Mouse (Mus musculus) neural tube, embryonic 13.5 days (tissue): ENCODE measurements around the gene Mpp3. TPM values are rescaled to one million over a fixed set of nuclear protein-coding genes. Genes with fewer than 3 reads are reported as not detected.
A peak's percentile ranks its signal among the peaks of the same experiment; 100 is the strongest.

Source experiments
- ATAC-seq: fragments of 200-750 bp; cut with Nextera tagmentation; 2 replicates; pipeline ENCODE4 v1.8.0; 2017; ENCODE audit warnings: low read depth, mild to moderate bottlenecking, moderate TSS enrichment, moderate library complexity
- H3K27ac ChIP-seq: fragments of 300-500 bp; sonication (generic); replicated peaks from 2 replicates; pipeline ENCODE4 v1.5.1; 2015; ENCODE audit warnings: moderate library complexity, mild to moderate bottlenecking, inconsistent platforms
- H3K27me3 ChIP-seq: fragments of 300-500 bp; sonication (generic); 2 replicates; pipeline ENCODE4 v1.6.1; 2015; ENCODE audit warnings: mild to moderate bottlenecking, inconsistent platforms
- H3K36me3 ChIP-seq: fragments of 300-500 bp; sonication (generic); 2 replicates; pipeline ENCODE4 v1.6.1; 2015; ENCODE audit warnings: mild to moderate bottlenecking, inconsistent platforms
- H3K4me1 ChIP-seq: fragments of 300-500 bp; sonication (generic); replicated peaks from 2 replicates; pipeline ENCODE4 v1.6.1; 2015; ENCODE audit warnings: inconsistent platforms
- H3K4me2 ChIP-seq: fragments of 300-500 bp; sonication (generic); 2 replicates; pipeline ENCODE4 v1.6.1; 2015; ENCODE audit warnings: inconsistent platforms, mild to moderate bottlenecking, moderate library complexity
- H3K4me3 ChIP-seq: fragments of 300-500 bp; sonication (generic); 2 replicates; pipeline ENCODE4 v1.5.1; 2015; ENCODE audit warnings: mild to moderate bottlenecking, inconsistent platforms
- H3K9ac ChIP-seq: fragments of 300-500 bp; sonication (generic); 2 replicates; pipeline ENCODE4 v1.6.1; 2015; ENCODE audit warnings: moderate library complexity, mild to moderate bottlenecking, inconsistent platforms
- H3K9me3 ChIP-seq: fragments of 300-500 bp; sonication (generic); 2 replicates; pipeline ENCODE4 v1.6.1; 2016; ENCODE audit warnings: inconsistent platforms
- WGBS: fragments of 180-500 bp; shearing (Covaris S2); methylation state at CpG from one replicate; pipeline ENCODE4 v1.1.7; 2015; 5-methylcytosine and 5-hydroxymethylcytosine counted together
- polyA plus RNA-seq: library from polyadenylated mRNA; unstranded; fragments of >200 nt; fragmentation: Nextera tagmentation; extraction: Ambion mirVana; gene quantifications from 2 replicates; pipeline ENCODE4 v1.2.1, GENCODE M21; 2015

Mpp3 gene
- polyA plus RNA-seq, result 44.4 and 49.6 TPM in 2 replicates

- H3K36me3 ChIP-seq, result peaks cover 5% of the 10 kb centered on the region; the same call in 1 of the 2 replicates
- peak within 1 kb of the TSS; percentile 65 for H3K4me2 ChIP-seq
- H3K27me3 ChIP-seq, result no peaks in the 10 kb centered on the region
- peak within 1 kb of the TSS; percentile 86 for H3K9ac ChIP-seq
- WGBS, result 77% methylated on average over 6 of the region's 6 CpGs
- peaks cover 50% of the 10 kb centered on the region for H3K4me1 ChIP-seq
- H3K27ac ChIP-seq, result peak within 1 kb of the TSS; percentile 96
- H3K9me3 ChIP-seq, result no peaks in the 10 kb centered on the region
- no peak for ATAC-seq
- peak within 1 kb of the TSS; percentile 62 for H3K4me3 ChIP-seq
Measured at GRCm38 (mm10) chr11:102028087-102028816, at the start of gene Mpp3. TSS of gene Mpp3 (minus strand) at chr11:102028461.

GRCm38 (mm10) chr11:102073722-102074121 lies 45.5 kb upstream of the Mpp3 start:
- no peak overlapping the region for H3K4me3 ChIP-seq
- peaks cover 16% of the 10 kb centered on the region for H3K4me1 ChIP-seq
- H3K9me3 ChIP-seq, result no peaks in the 10 kb centered on the region
- ATAC-seq, result no peak
- WGBS, result 81% methylated on average over 14 of the region's 14 CpGs
- peaks cover 38% of the 10 kb centered on the region for H3K36me3 ChIP-seq
- H3K27me3 ChIP-seq, result no peaks in the 10 kb centered on the region
- no peak overlapping the region for H3K4me2 ChIP-seq
- H3K27ac ChIP-seq, result no peak overlapping the region
- no peak overlapping the region for H3K9ac ChIP-seq

DNA sequence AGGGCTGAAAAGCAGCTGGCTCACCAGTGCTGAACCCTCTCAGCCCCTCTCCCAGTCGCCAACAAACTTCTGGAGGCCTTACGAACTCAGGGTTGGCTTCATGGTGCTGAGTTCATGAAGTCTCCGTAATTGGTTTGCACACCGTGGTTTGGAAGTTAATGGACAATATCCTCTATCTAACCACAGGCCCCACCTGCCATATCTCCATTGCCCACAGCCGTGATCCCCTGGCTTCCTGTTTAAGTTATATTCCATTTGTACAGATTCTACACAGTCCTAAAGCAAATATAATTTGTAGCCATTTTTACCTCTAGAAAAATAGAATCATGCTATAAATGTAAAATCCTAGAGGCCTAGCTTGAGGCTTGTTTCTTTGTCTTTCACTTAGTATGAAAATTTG lies 44.5 kb upstream of the Mpp3 start:
- no peak overlapping the region for H3K27ac ChIP-seq
- H3K4me1 ChIP-seq, result peaks cover 17% of the 10 kb centered on the region
- H3K27me3 ChIP-seq, result no peaks in the 10 kb centered on the region
- ATAC-seq, result no peak
- H3K36me3 ChIP-seq, result peaks cover 28% of the 10 kb centered on the region
- WGBS, result 81% methylated on average over 5 of the region's 5 CpGs
- H3K4me2 ChIP-seq, result no peak overlapping the region
- no peak overlapping the region for H3K4me3 ChIP-seq
- no peak overlapping the region for H3K9ac ChIP-seq
- H3K9me3 ChIP-seq, result no peaks in the 10 kb centered on the region

- Histone ChIP-seq H3K9me3 (no peaks in the 10 kb centered on the region), H3K27me3 (no peaks in the 10 kb centered on the region), H3K9ac (0 out of 2 replicates have a peak overlapping the region, but pooled peaks have one; percentile 26), H3K36me3 (peaks cover 14% of the 10 kb centered on the region), H3K4me2 (peak overlapping the region; percentile 24; the same call in 1 of the 2 replicates), H3K4me1 (peaks cover 27% of the 10 kb centered on the region), H3K4me3 (no peak overlapping the region), H3K27ac (no peak overlapping the region)
- 2% methylated on average over 13 of the region's 13 CpGs for WGBS
- peak; percentile 68; the same call in 1 of the 2 replicates for ATAC-seq
Measured at GRCm38 (mm10) chr11:102070426-102070825, 42.2 kb upstream of the Mpp3 start.

- H3K4me2 ChIP-seq, result no peak overlapping the region
- peaks cover 27% of the 10 kb centered on the region for H3K4me1 ChIP-seq
- H3K27ac ChIP-seq, result no peak overlapping the region
Measured at GRCm38 (mm10) chr11:102069633-102070032, 41.4 kb upstream of the Mpp3 start.

DNA sequence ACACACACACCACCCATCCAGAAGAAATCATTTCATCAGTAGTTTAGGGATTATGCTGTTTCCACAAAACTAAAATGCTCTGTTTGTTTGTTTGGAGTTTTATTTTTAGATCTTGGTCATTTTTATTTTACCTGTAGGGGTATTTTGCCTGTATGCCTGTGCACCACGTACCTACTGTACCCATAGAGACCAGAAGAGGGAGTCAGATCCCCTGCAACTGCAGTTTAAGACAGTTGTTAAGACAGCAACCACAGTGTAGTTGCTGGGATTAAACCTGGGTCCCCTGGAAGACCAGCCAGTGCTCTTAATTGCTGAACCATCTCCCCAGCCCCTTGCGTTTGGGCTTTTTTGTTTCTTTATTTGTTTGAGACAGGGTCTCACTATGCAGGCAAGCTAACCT lies 40.7 kb upstream of the Mpp3 start:
- no peak for ATAC-seq
- H3K4me2 ChIP-seq, result no peak overlapping the region
- no peak overlapping the region for H3K4me3 ChIP-seq
- 27% methylated on average over 2 of the region's 2 CpGs for WGBS
- H3K9me3 ChIP-seq, result no peaks in the 10 kb centered on the region
- H3K27ac ChIP-seq, result no peak overlapping the region
- no peak overlapping the region for H3K9ac ChIP-seq
- H3K4me1 ChIP-seq, result peaks cover 27% of the 10 kb centered on the region
- peaks cover 12% of the 10 kb centered on the region for H3K36me3 ChIP-seq
- no peaks in the 10 kb centered on the region for H3K27me3 ChIP-seq

More at GRCm38 (mm10) chr11:102069633-102070032, 41.4 kb upstream of the Mpp3 start:
- Histone ChIP-seq H3K4me3 (no peak overlapping the region), H3K9me3 (no peaks in the 10 kb centered on the region), H3K27me3 (no peaks in the 10 kb centered on the region), H3K36me3 (peaks cover 13% of the 10 kb centered on the region), H3K9ac (no peak overlapping the region)
- no peak for ATAC-seq
- 44% methylated on average over 11 of the region's 11 CpGs for WGBS

DNA sequence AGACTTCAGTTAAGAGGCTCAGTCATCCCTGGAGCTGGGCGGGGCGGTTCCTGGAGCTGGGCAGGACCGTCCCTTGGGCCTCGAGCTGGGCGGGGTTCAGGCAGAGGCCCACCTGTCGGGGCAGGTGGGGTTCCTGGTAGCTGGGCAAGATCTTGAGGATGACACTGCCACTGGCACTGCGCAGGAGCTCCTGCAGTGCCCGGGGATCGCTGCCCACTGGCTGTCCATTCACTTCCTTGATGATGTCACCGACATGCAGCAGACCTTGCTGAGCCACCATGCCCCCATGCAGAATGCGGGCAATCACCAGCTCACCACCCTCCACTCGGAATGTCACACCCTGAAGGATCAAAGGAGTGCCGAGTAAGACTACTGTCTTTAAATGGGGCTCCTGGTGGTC lies 34.8 kb upstream of the Mpp3 start:
- H3K36me3 ChIP-seq, result peaks cover 52% of the 10 kb centered on the region
- ATAC-seq, result no peak
- H3K9ac ChIP-seq, result no peak overlapping the region
- H3K4me1 ChIP-seq, result peaks cover 22% of the 10 kb centered on the region
- peaks cover 16% of the 10 kb centered on the region for H3K27me3 ChIP-seq
- H3K9me3 ChIP-seq, result no peaks in the 10 kb centered on the region
- no peak overlapping the region for H3K27ac ChIP-seq
- 74% methylated on average over 13 of the region's 13 CpGs for WGBS
- no peak overlapping the region for H3K4me3 ChIP-seq
- no peak overlapping the region for H3K4me2 ChIP-seq

- H3K36me3 ChIP-seq, result peaks cover 56% of the 10 kb centered on the region
- H3K9ac ChIP-seq, result no peak overlapping the region
- no peak overlapping the region for H3K4me3 ChIP-seq
- H3K4me2 ChIP-seq, result no peak overlapping the region
- H3K4me1 ChIP-seq, result peaks cover 14% of the 10 kb centered on the region
- H3K27me3 ChIP-seq, result peaks cover 18% of the 10 kb centered on the region
- ATAC-seq, result no peak
- 30% methylated on average over 16 of the region's 16 CpGs for WGBS
- H3K9me3 ChIP-seq, result no peaks in the 10 kb centered on the region
- no peak overlapping the region for H3K27ac ChIP-seq
Measured at GRCm38 (mm10) chr11:102061941-102062473, 33.7 kb upstream of the Mpp3 start.

DNA sequence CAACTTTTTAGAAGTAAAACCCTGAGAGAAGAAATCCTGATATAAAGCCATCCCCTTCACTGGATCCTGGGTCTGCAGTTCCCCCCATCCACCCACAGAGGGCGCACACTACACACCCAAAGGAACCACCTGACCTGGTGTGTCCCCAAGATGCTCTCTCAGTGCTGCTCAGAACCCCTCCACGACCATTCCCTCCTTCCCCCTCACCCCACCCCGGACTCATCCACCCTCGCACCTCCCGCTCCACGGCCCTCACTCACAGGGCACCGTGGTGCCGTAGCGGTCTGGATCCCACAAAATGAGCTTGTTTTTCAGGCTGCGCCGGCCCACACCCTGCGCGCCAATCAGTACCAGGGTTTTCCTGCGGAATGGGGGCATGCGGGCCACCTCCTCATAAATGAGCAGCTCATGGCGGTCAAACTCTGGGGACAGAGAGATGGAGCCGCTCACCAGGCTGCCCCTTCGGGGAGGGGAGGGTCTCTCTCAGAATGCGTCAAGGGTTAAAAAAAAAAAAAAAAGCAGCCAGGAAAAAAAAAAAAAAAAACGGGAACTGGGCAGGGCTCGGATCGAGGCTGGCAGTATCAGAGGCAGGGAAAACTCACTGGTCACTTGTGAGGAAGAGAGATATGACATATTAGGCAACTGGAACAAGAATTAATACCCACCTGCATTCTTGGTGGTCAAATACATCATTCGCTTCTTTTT lies 33.1 kb upstream of the Mpp3 start:
- peaks cover 11% of the 10 kb centered on the region for H3K4me1 ChIP-seq
- H3K9me3 ChIP-seq, result no peaks in the 10 kb centered on the region
- H3K4me3 ChIP-seq, result peak overlapping the region; percentile 40
- ATAC-seq, result peak; percentile 76
- 4% methylated on average over 23 of the region's 23 CpGs for WGBS
- peaks cover 56% of the 10 kb centered on the region for H3K36me3 ChIP-seq
- H3K27ac ChIP-seq, result 0 out of 2 replicates have a peak overlapping the region, but pooled peaks have one; percentile 28
- peak overlapping the region; percentile 68 for H3K9ac ChIP-seq
- H3K4me2 ChIP-seq, result peak overlapping the region; percentile 74
- H3K27me3 ChIP-seq, result peaks cover 19% of the 10 kb centered on the region

DNA sequence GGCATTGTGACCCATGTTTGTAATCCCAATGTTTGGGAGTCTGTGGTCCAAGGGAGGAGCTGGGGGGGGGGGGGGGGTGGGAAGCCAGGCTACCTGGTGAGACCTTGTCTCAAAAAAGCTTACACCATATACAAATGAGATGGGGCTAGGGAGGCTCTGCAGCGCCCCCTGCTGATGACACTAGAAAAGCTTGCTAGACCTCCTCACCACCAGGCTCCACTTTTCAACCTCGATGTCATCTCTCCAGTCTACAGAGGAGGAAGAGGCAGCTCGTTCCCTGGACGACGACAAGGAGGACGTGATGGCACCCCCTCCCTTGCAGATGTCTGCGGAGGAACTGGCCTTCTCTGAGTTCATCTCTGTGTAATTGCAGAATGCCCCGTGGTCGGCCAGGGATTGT lies 25.6 kb upstream of the Mpp3 start:
- 23% methylated on average over 9 of the region's 9 CpGs for WGBS
- peaks cover 11% of the 10 kb centered on the region for H3K36me3 ChIP-seq
- ATAC-seq, result no peak
- H3K27me3 ChIP-seq, result 0 out of 2 replicates have a peak, but pooled peaks cover 3% of the 10 kb centered on the region
- no peak overlapping the region for H3K9ac ChIP-seq
- H3K4me2 ChIP-seq, result no peak overlapping the region
- H3K27ac ChIP-seq, result no peak overlapping the region
- H3K4me1 ChIP-seq, result no peaks in the 10 kb centered on the region
- no peak overlapping the region for H3K4me3 ChIP-seq
- H3K9me3 ChIP-seq, result no peaks in the 10 kb centered on the region

- Histone ChIP-seq H3K36me3 (peaks cover 4% of the 10 kb centered on the region; the same call in 1 of the 2 replicates), H3K4me3 (no peak overlapping the region)
- 75% methylated on average over 7 of the region's 7 CpGs for WGBS
Measured at GRCm38 (mm10) chr11:102053183-102053582, 24.9 kb upstream of the Mpp3 start.

DNA sequence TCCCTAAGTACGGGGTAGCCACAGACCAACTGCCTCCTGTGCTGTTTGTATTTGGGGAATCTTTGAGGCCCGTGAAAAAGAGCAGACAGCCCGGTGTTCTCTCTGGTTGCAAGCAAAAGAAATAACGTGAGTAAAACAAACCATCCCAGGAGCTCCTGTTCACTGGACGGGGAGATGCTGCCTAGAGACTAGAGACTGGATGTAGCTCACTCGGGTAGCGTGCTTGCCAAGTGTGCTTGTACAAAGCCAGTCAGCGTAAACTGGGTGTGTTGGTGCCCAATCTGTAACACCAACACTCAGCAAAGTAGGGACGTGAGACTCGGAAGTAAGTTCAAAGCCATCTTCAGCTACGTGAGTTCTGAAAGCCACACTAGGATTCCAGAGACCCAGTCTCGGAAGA lies 24.4 kb upstream of the Mpp3 start:
- no peak for ATAC-seq
- H3K9ac ChIP-seq, result no peak overlapping the region
- no peaks in the 10 kb centered on the region for H3K4me1 ChIP-seq
- 82% methylated on average over 12 of the region's 12 CpGs for WGBS
- H3K36me3 ChIP-seq, result no peaks in the 10 kb centered on the region
- H3K4me2 ChIP-seq, result no peak overlapping the region
- H3K27me3 ChIP-seq, result 0 out of 2 replicates have a peak, but pooled peaks cover 3% of the 10 kb centered on the region
- H3K4me3 ChIP-seq, result no peak overlapping the region
- H3K9me3 ChIP-seq, result no peaks in the 10 kb centered on the region
- no peak overlapping the region for H3K27ac ChIP-seq

More at GRCm38 (mm10) chr11:102053183-102053582, 24.9 kb upstream of the Mpp3 start:
- Histone ChIP-seq H3K27me3 (0 out of 2 replicates have a peak, but pooled peaks cover 3% of the 10 kb centered on the region), H3K27ac (no peak overlapping the region), H3K9ac (no peak overlapping the region), H3K4me1 (no peaks in the 10 kb centered on the region), H3K4me2 (no peak overlapping the region), H3K9me3 (no peaks in the 10 kb centered on the region)
- no peak for ATAC-seq
